Mouse (Mus musculus): ENCODE measurements at regions not wholly inside any gene's neighbourhood (a gene's known extent, or its start where the extent isn't known, plus 50 kb on each side); places are given as distances from the start of the nearest gene placed in this dataset.
A peak's percentile ranks its signal among the peaks of the same experiment; 100 is the strongest.
"Not testable (repeated sequence)": the region's sequence is repeated elsewhere in the genome, so short reads cannot be mapped to it uniquely, and the experiment has no call there.

DNA sequence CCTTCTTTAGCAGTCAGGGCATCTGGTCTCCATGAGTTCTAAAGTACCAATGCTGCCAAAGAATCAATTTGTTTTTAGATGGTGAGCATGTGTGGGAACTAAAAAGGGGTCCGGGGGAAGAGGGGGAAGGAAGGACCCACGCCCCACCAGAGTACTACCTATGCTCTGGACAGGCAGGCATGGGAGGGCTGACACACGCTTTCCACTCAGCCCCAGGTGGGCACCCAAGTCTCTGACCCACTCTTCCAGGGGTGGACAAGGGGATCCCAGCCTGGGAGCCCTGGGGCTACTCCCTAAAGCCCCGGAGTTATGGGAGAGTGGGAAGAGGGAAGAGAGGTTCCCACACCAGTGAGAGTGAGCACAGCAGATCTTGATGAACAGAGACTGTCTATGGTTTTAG, 1446.9 kb downstream of the Zfp704 start:
- DNase-seq (ENCODE audit: low spot score) = no peak

DNA sequence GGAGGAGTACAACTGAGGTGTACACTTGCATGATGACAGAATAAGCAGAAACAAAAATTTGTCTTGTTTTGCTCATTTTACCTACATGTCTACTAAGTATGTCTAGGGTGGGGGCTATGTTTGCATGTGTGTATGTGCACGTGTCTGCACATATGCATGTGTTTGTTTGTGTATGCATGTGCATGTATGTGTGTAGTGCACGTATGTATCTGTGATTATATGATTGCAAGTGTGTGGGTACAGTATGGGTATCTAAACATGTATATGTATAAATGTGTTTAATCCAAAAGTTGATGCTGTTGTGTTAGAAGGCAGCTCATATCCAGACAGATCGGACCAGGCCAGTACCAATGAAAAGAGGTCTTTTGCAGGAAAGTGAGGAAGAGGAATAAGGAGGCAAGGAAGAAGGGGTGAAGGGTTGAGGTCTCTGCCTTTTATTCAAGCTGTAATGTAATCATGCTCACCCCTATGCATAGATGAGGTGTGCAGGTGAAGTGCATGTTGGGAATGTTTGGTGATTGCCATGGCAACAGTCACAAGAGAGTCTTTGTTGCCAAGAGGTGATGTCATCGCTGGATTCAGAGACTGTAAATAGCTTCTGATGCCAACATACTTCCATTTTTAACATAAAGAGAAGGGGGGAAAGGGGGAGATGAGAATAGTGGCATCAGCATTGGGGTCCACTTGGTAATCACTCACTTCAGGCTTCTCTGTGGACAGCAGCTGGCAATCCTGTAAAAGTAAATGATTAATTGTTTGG, 1447.7 kb downstream of the Zfp704 start:
- no peak for DNase-seq (ENCODE audit: low spot score)

DNA sequence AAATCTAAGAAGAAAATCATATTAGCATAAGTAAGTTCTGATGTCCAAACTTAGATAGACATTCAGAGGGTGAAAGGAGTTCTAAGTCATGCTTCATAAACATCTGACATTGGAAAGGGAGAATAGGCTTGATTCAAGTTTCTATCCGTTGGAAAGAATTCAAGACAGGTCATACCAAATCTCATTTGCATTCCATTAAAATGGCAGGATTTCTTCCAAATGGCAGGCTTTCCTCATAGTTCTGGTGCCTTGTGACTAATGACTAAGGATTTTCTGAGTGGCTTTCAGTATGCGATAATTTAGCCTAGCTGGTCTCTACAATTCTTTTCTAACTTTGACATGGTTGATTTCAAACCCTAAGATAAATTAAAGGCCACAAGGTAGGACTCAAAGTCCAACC, 1466.9 kb downstream of the Zfp704 start:
- no peak for DNase-seq (ENCODE audit: low spot score)

DNA sequence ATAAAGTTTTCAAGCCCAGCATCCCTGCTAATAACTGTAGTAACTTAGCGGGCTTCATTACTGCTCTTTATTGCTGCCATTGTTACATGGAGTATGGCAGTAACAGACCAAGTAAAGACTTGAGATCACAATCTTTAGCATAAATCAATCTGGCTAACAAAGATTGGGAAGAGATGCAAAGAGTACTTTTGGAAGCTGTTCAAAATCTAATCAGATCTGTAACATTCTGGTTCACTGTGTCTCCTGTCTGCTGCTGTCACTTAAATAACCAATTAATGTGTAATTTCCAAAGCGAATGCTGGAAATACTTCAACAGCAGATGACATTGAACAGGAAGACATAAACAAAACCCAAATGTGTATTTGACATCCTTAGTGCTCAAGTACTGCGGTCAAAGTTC, 1467.7 kb downstream of the Zfp704 start:
- DNase-seq (ENCODE audit: low spot score) = no peak

DNA sequence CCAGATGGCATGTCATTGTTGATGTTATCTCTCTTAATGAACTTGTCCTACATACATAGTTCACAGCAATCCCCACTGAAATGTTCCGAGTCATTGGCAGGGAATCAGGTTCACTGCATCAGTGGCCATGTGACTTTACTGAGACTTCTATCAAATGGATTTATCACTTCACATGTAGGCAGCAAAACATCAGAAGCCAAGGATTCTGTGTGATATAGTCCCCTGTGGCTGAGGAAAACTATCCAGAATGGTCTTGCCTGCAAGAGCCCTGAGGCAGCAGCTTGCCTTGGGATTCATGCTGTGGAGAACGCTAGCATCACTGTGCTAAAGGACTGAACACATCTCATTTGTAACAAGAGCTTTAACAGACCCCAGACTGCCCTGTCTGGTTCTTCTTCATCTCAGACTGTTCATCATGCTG, 1468.2 kb downstream of the Zfp704 start:
- no peak for DNase-seq (ENCODE audit: low spot score)

DNA sequence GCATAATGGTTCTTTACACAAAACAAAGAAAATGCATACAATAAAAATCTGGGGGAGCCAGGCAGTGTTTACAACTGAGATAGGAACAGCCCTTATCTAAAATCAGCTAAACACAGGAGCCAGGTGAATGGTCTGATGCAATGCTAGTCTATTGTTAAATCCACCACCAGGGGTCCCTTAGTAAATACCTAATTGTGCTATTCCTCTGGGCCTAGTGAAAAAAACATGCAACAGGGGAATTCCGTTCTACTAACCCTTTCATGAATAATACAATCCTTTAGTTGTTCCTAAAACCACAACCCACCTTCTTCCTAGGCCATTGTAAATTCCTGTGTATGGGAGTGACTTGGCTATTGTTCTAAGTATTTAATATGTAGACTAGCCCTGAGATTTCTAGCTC, 1486.2 kb downstream of the Zfp704 start:
- not testable (repeated sequence) for DNase-seq (ENCODE audit: low spot score)

DNA sequence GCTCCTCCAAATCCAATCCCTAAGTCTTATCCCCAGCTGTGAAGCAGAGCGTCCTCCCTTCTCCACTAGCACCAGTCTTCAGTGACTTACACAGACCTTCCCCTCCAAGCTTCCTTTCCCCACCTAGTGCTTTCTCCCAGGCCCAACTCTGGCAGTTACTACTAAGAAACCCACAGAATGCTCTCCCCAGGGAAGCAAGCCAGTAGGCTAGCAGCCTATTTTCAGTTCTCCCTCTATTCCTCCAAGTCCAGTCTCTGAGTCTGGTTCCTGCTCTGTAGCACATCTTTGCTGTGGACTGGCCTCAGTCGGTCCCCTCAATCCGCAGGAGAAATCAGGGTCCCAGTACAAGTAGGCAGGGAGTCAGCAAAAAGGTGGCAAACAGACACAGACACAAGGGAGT, 1486.7 kb downstream of the Zfp704 start:
- DNase-seq (ENCODE audit: low spot score) = no peak

DNA sequence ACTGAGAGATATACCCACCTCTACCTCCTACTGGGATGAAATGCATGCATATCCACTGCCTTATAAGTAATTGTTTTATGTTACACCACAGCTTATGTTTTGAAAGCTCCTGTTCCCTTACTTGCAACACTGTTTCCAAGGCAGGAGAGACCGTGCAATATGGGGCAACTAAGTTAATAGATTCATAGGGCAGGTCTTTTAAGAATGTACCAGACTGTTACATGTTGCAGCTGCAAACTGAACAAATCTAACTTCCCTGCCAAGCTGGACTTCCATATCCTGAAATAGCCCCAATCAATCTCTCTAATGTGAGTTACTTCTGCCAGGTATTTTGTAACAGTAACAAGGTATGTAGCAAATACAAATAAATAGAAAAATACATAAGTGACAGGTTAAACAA, 1478.0 kb upstream of the 1700008P02Rik start:
- no peak for DNase-seq (ENCODE audit: low spot score)

DNA sequence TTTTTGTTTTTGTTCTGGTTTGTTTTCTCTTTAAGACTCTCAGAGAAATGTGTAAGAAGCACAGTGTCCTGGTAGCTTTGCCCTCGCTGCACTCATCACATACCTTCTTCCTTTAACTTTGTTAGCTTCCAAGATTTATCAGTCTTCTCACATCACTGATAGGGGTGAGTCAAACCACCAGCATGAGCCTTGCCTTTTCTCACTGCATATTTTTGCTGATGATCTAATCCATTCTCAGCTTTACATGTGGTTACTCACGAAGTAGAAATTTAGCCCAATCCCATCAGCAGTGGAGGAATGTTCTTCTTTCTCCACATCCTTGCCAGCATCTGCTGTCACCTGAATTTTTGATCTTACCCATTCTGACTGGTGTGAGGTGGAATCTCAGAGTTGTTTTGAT, 1464.5 kb upstream of the 1700008P02Rik start:
- no peak for DNase-seq (ENCODE audit: low spot score)

DNA sequence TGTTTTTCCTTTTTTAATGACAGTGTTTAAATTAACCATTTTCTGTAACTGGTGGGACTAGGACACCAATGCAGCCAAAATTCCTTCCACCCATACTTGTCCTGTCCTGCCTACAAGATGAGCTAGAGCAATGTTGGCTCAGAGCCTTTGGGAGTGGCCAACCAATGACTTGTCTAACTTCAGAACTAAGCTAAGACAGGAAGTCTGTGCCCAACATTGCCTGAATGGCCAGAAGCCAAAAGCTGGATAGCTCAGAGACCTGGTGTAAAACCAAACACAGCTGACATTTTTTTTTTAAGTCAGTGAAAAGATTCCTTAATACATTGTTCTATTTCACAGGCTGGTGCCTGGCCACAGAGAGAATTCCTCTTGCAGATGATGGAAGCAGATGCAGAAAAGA, 1433.5 kb upstream of the 1700008P02Rik start:
- DNase-seq (ENCODE audit: low spot score) = no peak

DNA sequence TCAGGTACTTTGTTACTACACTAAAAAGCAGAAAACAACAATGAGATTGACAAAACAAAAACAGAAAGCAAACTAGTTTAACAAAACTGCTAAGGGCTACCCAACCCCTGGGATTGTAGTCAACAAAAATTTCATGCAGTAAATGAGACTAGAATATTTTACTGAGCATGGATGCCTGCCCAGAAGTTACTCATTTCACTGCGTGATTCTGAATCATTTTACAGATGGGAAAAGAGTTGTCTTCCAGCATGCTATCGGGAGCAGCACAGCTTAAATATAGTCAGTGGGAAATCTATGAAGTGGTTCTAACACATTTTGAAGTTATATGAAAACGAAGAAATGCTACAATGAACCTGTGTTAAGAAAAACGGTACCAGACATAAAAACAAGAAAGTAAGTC, 1430.9 kb upstream of the 1700008P02Rik start:
- peak; percentile 41 for DNase-seq (ENCODE audit: low spot score)

DNA sequence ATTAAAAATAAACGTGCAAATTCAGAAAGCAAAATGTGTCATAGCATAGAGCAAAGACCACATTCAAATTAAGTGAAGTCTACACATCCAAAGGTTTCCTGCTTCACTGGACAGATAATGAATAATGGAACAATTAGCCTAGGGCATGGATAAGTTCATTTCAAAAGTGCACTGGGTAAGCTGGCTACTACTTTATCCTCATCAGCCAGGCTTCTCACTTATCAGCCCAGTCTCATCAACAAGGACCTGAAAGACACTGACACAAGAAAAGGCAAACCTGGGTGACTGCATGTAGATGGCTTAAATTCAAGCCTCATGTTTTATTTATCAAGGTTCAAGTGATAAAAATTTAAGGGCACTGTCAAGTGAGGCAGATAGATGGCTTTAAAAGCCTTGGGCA, 1429.5 kb upstream of the 1700008P02Rik start:
- no peak for DNase-seq (ENCODE audit: low spot score)

DNA sequence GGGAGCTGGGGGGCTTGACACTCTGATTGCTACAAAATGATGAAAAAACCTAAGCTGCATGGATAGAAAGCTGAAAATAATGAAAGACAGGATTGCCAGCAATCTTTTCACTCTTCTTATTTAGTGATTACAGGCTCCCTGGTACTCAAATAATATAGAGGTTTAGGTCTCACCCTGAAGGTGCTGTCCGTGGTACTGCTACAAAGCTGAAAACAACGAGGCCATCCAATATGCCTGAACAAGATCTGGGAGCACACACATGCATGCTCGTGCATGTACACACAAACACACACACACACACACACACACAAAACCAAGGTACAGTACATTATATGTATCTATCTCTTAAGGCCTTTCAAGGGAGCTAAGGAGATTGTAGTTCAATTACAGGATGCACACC, 1426.1 kb upstream of the 1700008P02Rik start:
- no peak for DNase-seq (ENCODE audit: low spot score)

DNA sequence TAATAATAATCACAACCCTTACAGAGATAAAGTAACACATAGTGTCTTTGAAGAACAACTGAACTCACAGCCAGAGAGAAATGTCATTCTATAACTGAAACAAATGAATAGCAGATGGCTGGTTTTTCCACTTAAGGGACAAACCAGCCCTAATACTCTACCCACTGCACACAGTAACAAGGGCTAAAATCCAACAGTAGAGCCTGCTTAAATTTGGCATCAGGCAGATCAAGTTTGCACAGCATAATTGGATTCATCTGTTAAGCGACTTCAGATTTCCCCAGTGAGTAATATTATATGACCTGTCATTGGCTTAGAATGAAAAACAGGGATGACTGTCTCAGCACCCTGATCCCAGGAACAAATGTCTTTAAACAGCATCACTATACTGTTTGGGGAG, 1416.5 kb upstream of the 1700008P02Rik start:
- no peak for DNase-seq (ENCODE audit: low spot score)

DNA sequence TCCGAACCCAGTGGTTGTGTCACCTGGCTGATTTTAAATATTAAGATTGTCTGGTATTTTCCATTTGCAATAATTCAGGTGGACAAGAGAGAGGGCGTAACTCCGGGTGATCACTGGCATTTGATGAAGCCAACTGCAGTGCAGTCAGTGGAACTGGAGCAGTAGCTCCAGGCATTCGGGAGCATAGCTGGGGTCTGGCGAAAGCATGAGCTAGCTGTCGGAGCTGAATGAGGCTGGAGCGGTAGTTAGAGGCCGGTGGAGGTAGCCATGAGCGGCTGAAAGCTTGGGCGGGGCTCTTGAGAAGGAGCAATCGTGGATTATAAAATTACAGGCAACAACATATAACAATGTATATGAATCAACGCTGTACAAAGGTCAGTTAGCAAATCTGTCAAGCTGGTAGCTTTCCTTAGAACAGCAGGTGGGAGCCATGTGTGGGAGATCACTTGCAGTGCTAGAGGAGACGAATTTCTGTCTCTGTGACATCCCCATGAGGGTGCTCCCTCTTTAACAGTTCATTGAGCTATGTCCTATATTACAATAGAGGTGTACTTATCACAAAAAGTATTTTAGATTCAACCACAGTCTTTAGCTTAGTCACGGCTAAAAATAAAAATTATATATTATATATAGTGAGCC, 1415.0 kb upstream of the 1700008P02Rik start:
- DNase-seq (ENCODE audit: low spot score) = no peak

DNA sequence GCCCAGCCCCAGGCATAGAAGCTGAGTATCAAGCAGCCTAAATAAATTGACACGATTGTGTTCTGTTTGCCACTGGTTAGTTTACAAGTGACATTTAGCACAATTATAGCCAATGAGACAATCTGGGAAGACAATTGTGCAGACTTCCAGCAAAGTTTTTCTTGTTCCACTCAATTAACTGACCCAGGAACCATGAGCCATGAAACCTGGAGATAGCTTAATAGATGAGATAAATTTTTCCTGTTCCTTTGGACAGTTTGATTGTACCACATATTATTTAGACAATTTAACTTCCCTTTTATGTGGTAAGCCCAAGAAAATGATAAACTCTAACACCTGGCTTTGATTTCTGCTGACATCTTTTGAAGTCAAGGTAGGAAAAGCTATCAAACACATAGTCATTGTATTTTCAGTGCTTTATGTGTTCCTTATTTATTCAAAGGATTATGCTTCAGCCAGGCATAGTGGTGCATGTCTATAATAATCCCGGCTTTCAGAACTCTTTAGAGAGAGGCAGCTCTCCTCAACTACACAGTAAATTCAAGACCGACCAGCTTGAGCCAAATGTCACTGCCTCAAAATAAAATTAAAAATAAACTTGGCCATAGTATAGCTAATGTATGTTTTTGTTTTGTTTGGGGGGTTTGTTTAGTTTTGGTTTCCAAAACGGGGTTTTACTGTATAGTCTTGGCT, 1406.2 kb upstream of the 1700008P02Rik start:
- DNase-seq (ENCODE audit: low spot score) = no peak

DNA sequence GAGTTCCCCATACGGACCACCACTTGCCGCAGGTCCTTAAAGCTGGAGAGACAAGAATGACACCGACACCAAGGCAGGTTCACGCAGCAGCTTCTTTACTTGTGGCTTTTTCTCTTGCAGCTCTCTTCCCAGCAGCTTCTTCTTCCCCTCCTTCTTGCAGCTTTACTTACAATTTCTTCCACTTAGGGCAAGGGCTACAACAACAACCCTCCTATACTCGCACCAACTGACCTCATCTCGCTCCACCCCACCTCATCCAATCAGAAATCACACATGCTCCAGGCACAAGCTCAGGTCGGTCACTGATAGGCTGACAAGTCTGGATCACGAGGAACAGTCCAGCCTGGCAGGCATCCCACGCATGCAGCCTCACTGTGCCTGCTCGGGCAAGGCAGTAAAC, 1402.4 kb upstream of the 1700008P02Rik start:
- no peak for DNase-seq (ENCODE audit: low spot score)

DNA sequence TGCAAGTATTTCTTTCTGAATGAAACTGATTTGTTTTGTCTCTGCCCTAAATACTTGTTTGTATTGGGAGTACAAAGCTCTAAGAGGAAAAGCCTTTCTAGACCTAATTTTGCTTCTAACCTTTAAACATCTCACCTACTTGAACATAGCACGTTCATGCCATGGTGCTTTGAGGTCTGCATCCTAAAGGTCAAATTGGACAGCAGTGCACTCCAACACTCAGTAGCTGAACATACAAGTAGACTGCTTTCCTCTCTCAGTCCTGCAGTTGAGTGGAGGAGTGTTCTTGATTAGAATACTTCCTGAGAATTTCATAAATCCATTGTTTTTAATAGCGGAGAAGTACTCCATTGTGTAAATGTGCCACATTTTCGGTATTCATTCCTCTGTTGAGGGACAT, 1397.2 kb upstream of the 1700008P02Rik start:
- no peak for DNase-seq (ENCODE audit: low spot score)

DNA sequence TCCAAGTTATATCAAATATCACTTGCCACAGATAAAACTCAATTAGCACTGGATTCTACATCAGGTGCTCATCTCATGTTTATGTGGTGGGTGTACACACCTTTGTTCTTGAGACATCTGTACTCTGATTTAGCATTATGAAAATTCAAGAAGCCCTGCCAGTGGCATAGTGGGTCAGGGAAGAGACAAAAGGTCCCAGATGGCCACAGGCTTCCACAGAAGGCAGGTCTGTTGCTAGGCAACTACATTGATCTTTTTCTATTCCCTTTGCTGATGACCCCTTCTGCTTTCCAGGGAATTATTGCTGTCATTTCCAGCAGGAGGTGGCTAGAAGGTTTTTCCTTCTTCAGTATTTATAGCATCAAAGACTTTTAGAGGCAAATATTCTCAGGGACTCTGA, 1396.7 kb upstream of the 1700008P02Rik start:
- DNase-seq (ENCODE audit: low spot score) = no peak

DNA sequence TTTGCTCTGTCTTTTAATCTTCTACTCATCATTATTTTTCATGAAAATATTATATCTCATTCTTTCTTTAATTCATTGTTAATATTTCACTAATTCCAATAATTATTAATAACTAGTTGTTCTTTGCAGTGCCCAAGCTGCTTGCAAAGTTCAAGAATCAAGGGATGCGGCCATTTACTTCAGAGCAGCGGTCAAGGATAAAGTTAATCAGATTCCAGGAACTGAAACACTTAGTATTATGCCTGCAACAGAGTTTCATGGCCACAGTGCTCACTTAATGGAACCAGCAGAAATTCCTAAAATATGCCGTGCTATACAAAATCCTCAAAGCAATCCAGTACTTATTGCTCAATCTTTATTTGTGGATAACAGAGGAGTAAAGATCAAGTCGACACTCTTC, 1389.7 kb upstream of the 1700008P02Rik start:
- DNase-seq (ENCODE audit: low spot score) = no peak

DNA sequence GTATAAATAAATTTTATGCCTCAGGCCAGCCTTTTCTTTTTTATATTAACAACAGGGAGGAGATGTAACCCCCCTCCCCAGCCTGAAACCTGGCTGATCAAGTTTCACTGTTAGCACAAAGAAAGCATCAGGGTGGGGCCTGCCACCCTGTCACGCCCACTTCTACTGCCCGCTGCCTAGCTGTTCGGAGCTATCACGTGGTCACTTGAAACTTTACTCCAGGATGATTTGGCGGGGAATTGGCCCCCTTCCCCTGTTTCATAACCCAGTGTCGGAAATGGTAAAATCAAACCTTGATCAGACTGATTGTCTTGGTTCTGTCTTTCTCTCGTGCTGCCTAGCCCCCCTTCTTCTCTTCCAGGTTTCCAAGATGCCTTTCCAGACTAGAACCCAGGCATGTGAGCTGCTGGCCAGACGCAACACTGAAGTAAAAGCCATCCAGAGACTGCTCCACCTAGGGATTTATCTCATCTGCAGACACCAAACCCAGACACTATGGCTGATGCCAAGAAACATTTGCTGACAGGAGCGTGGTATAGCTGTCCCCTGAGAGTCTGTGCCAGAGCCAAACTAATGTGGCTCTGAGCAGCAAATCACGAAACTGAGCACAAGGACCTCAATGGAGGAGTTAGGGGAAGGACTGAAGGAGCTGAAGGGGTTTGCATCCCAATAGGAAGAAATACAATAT, 1386.6 kb upstream of the 1700008P02Rik start:
- DNase-seq (ENCODE audit: low spot score) = no peak

DNA sequence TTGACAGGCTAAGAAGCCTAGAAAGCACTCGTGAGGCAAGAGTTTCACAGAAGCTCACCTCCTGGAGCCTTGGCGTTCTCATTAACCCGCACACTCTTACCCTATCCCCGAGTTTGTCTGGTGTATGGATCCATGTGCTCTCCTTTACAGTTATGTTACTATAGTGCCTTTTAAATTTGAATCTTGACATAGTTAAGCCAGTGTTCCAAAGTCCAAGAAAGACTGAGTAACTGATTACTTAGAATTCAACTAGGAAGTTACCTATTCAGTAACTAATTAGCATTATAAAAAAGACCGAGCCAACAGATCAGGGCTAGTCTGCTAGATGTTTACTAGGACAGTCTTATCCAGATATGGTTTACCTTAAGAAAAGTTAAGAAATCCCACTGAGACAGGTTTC, 1386.0 kb upstream of the 1700008P02Rik start:
- no peak for DNase-seq (ENCODE audit: low spot score)

DNA sequence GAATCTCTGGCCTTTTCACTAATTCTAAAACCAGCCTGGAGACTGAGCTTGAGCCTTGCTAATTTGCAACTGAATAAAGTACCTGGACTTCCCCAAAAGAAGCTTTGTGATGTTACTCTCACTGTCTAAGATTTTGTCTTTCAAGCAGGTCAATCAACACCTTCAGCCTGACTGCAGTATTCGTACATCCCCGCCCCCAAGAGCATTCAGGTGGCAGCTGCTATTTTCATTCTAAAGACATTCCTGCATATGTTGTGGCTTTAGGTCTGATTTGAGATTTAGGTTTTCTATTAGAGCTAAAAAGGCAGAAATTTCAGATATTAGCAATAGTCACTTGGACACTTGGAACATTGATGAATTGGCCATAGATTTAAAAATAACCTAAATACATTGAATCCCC, 1385.4 kb upstream of the 1700008P02Rik start:
- DNase-seq (ENCODE audit: low spot score) = not testable (repeated sequence)

All from layer of hippocampus, adult 9-10 months (tissue).